Mouse (Mus musculus): Measurements from ENCODE around the gene Gng3.
"Not testable (repeated sequence)": the region's sequence is repeated elsewhere in the genome, so short reads cannot be mapped to it uniquely, and the experiment has no call there.

Gene Gng3

DNA sequence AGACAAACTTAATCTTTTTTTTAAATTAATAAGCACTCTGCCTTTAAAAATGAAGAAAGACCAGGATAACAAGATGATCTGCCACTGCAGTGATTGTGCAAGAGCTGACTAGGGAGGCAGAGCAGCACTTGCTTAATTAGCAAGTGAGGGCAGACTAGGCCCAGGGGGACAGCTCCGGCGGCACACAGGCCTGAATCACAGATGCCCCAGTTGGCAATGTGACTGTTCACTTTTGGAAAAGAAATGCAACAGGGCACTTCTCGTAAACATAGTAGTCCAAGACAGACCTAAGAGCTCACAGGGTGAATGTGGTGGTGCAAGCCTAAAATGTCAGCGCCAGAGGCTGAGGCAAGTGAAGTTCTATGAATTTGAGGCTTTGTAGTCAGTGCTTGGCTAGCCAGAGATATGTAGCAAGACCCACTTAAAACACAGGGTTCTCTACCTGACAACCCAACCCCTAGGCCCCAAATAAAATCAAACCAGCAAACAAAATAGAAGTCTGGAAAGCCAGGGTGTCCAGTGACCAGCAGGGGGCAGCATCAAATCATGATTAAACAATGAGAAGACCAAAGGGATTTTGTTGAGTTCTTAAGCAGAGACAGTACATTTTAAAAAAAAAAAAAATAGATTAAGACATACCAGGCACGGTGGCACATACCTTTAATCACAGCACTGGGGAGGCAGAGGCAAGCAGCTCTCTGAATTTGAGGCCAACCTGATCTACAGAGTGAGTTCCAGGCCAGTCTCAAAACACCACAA, 5.6 kb upstream of the Gng3 start:
- peak; percentile 78 for DNase-seq

DNA sequence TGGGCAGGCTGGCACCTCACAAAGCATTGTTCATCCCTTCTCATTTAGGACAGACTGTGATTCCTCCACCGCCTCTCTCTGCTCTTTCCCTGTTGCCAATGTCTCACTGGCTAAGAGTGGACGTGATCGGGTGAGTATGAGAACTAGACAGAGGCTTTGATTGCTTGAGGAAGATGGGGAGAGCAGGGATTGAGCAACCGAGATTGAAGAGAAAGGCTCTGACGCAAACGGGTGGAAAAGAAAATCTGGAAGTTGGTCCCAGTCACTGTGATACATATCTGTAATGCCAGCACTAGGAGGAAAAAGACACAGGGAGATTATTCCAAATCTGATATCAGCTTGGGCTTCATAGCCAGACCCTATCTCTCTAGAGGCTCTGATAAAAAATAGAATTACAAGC, 4.0 kb upstream of the Gng3 start:
- DNase-seq = no peak

DNA sequence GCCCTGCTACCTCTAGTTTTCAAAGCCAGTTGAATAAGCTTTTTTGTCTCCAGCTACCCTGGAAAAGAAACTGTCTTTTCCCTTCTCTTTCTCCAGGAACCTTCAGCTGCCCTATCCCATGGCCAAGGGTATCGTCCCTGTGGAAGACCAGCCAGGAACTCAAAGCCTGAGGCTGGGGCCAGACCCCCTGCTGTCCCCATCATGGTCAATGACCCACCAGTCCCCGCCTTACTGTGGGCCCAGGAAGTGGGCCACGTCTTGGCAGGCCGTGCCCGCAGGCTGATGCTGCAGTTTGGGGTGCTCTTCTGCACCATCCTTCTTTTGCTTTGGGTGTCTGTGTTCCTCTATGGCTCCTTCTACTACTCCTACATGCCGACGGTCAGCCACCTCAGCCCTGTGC, 2.0 kb upstream of the Gng3 start:
- peak; percentile 48 for DNase-seq

DNA sequence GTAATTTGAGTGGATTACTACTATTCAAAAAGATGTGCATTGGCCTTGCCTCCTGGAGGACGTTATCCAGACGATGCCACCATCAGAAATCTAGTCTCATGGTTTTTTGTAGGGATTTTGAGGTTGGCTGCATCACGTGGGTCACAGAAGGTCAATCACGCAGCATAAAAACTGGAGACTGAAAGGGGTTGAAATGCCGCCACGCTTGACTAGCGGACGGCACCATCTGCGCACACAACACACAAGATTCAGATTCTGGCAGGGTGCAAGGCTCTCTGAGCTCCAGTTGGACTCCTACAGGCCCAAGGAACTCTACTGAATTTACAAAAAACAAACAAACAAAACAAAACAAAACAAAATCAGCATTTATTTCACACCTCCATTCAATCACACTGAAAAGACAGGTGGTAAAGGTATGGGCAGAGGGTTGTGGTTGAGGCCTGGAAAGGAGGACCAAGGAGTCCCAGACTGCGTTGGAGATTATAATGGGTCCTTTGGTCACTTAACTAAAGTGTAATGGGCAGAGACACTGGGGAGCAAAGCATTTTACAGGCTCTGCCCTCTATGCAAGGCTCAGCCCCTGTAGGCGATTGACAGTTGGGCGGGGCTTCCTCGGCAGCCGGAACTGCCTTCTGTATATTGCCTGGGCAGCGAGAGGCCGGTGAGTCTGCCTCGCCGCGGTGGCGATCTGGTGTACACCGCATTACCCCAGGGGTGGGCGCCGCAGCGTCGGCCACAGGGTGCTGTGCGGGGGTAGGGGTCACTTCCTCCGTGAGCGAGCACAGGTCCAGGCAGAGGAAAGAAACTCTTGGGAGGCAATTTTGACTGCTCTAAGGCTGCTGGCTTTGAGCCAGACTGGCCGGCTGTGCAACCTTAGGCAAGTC, 1.2 kb upstream of the Gng3 start:
- DNase-seq = peak; percentile 81

DNA sequence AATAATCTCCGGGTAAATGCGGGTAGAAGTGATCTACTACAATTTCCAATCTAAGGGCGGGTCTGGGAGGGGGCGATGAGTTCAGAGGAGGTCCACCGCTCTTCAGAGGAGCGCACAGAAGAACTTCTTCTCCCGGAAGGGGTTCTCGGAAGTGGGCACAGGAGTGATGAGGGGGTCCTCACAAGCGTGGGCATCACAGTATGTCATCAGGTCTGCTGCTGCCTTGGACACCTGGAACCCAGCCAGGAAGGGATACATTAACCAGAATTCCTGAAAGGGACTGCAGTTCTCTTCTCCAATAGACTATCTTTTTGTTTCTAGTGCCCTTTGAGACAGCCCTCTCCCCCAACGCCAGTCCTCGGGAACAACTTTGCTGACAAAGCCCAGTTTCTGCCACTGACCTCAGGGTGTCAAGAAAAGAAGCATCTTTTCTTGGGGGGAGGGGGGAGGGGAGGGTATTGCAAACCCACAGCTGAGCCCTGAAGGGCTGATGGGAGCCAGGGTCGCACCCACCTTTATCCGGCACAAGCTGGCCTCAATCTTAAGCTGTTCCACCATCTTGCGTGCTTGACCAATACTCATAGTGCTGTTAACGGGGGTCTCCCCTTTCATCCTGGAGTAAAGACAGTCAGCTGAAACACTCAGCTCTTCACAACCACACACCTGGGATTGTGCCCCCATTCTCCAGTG, 808 bp downstream of the Gng3 start:
- peak; percentile 66 for DNase-seq

DNA sequence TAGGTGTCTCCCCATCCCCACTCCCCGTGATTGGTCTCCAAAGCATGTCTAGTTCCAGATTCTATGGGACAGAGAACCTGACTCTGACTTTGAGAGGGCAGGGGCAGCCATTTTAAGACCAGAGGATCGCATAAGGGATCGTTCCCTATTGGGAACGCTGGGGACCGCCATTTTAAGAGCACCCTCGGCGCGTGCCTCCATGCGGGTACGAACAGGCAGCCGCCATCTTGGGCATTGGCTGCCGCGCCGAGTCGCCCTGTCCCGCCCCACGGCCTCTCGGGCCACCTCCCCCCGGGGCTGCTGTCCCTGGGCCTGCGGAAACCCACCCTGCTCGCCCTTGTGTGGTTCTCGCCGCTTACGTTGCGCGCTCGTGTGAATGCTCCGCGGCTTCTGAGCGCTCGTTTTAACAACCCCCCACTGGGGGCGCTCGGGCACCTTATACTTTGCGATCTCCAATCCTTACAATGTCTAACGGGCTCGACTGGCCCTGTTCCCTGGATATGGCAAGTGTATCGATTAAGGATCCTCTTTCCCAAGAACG, 1.7 kb downstream of the Gng3 start, which contains the start of gene Bscl2:
Gene Bscl2, plus strand, starts transcription at position 217 of the 541 bp plus-strand sequence.
- DNase-seq = peak; percentile 86

DNA sequence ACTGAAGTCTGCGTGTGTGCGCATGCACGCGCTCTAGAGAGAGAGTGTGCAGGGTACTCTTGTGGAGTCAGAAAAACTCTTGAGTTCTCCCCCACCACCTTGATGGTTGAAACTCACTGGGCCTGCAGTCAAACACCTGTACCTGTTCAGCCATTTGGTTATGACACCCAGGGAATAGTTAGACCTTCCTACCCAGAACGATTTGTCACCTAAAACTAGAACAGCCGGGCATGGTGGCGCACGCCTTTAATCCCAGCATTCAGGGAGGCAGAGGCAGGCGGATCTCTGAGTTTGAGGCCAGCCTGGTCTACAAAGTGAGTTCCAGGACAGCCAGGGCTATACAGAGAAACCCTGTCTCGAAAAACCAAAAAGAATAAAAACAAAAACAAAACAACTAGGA, 2.7 kb downstream of the Gng3 start:
- not testable (repeated sequence) for DNase-seq

DNA sequence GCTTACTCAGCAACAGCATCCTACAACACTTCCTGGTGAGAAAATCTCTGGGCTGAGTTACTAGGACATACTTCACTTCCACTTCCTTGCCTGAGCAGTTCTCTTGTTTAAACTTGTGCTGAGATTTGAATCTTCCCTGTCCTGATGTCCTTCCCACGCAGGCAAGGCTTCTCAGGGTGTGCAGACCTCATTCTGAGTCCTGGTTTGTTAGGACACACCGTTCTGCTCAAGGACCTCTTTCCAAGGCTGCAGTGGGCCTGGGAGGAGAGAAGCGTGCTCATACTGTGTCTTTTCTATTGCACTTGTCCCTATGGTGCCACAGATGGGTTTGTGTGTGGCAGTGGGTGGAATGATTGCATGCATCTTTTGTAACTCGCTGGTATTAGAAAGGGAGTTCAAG, 6.0 kb downstream of the Gng3 start:
- DNase-seq = no peak

DNA sequence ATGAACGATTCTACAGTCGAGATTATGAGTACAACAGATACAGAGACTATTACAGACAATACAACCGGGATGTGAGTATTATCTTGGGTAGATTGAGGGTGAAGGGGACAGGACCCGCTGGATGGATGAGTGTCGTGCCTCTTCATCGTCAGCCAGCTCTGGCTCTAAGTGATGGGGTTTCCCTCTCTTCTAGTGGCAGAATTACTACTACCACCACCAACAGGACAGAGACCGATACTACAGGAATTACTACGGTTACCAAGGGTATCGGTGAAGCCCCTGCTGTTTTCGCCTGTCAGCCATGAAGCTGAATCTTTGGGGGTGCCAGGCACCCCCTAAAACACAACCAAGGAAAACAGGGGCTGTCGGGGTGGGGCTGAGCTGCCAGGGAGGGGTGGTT, 7.7 kb downstream of the Gng3 start:
- DNase-seq = no peak

DNA sequence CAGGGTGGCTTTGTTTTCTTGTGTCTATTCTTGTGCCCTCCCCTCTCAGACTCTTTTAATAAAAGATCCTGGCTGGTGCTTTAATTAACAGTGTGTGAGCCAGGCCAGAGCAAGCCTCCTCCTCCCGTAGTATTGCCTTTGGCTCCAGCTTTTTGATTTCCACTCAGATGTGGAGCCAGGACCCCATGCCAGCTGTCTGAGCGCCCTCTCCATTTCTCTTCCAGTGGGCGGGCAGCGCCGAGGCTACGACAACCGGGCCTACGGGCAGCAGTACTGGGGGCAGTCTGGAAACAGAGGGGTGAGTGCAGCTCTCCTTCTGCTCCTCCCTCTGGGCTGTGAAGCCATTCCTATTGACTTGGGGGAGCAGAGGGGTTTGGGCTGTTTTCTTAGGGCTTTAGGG, 8.3 kb downstream of the Gng3 start:
- no peak for DNase-seq

DNA sequence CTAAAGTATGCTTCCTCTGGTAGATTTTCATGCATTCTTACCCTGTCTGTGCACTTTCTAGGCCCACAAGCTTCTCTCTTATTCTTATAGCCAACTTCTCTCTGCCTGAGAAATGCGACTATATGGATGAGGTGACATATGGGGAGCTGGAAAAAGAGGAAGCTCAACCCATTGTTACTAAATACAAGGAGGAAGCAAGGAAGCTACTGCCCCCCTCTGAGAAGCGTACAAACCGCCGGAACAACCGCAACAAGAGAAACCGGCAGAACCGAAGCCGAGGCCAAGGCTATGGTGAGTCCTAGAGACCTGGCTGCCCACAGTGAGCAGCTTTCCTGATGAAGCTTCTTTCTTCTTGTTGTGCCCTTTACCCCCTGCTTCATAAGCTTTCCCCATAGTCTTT, 9.3 kb downstream of the Gng3 start, which contains the start of gene AC129217.1:
Gene AC129217.1, plus strand, starts transcription at position 114 of the 400 bp plus-strand sequence.
- DNase-seq = no peak

DNA sequence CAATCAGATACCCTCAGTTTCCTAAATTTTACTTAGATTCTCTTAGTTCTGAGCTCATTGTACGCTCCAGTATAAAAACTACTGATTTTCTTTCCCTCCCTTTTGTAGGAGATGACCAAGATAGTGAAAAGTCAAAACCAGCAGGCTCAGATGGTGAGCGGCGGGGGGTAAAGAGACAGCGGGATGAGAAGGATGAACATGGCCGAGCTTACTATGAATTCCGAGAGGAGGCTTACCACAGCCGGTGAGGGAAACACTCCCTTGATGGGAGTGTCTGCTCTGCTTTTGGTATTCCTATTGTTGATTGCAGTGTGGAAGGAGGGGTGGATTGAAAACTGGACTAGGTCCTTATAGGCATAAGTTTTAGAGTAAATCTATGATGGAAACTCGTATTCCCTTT, 16.3 kb downstream of the Gng3 start:
- DNase-seq = peak; percentile 63

DNA sequence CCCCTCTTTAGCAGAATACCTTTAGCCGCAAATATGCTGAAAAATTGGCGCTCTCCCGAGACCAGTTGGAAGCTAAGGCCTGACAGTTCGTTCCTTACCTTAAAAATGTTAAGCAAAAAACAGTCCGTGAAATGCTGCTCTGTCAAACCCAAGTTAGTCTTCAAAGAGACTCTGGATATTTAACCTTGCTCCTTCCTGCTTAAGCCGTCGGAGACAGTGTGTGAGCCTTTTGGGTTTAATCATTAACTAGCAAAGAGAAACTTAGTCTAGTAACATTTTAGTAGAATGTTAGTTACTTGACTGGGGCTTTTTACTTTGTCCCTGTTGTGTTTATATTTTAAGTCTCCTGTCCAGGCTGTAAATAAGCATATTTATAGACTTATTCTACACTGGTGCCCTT, 17.8 kb downstream of the Gng3 start:
- DNase-seq = no peak

DNA sequence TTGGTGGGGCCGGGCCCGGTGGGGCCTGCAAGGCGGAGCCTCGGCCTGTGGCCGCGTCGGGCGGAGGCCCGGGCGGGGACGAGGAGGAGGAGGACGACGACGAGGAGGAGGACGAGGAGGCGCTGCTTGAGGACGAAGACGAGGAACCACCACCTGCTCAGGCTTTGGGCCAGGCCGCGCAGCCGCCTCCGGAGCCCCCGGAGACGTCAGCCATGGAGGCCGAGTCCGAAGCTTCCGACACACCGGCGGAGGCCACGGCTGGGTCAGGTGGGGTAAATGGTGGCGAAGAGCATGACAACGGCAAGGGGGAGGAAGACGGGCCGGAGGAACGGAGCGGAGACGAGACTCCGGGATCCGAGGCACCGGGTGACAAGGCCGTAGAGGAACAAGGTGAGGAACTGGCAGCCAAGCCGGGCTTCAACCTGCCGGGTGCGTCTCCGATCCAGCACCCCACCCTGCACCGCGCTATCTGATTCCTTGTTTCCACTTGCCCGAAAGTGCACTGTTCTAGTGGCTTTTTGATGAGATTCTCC, 18.5 kb downstream of the Gng3 start:
- no peak for DNase-seq

DNA sequence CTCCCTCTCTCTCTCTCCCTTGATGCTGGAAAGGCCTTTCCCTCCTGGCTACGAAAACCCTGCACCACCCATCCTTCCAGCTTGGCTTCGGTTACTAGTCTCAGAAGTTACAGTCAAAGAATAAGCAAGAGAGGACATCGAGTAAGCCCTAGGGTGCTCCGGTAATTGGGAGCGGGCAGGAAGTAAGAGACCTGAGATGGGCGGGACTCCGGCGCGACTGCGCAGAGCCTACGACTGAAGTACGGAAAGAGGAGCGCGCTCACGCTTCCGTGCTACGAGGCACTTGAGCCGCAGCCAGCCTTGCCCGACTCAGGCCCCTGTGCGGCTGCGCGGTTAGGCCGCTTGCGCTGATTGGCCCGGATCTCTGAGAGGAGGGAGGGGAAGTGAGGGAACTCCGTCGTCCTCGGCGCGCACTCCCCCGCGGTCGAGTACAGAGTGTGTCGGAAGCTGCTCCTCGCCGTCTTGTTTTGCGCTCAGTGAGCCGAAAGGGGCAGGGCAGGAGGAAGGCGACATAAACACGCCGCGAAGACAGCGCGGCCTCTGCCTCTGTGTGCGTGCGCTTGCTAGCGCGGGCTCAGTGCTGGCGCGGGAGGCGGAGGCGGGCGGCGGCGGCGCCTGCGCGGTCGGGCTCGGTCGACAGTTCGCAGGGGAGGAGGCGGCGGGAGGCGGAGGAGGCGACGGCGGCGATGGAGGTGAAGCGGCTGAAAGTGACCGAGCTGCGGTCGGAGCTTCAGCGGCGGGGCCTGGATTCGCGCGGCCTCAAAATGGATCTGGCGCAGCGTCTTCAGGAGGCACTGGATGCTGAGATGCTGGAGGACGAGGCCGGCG, 19.2 kb downstream of the Gng3 start, which contains the start of gene Hnrnpul2:
Gene Hnrnpul2, plus strand, starts transcription at position 415 of the 828 bp plus-strand sequence.
- DNase-seq = peak; percentile 98

DNA sequence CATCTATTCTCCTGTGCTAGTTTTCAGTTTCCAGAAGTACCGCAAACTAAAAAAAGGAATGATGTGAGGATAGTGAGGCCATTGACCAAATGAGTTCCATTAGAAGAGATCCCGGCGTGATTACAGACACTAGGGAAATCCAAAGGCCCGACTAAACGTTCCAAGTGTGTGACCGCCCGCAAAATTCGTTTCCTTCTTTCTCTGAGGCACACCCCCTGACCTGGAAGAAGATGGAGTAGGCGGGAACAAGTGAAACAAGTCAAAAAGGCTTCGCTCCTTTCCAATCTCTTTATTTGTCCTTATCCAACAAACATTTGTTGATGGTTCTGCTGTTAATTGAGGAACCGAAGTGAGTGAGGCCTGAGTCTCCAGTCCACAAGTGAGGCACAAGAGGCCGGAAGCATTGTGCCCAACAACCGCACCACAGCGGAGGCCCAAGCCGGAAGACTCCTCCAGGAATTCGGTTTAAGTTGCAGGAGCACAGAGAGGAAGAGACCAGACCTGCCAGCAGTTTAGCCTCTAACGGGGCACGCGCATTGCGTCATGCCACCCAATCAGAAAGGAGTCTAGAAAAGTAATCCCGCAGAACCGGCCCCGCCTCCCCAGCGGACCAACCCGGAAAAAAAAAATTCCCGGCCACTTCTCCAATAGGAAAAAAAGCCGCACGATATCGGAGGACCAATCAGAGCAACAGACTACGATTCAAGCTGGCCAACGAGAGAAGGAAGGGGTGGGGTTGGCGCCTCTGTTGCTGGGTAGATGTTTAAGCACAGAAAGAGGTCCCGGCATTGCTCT, 20.0 kb downstream of the Gng3 start, which contains the start of gene Ttc9c:
Gene Ttc9c, minus strand, starts transcription at position 533 of the 795 bp plus-strand sequence.
- peak; percentile 94 for DNase-seq

DNA sequence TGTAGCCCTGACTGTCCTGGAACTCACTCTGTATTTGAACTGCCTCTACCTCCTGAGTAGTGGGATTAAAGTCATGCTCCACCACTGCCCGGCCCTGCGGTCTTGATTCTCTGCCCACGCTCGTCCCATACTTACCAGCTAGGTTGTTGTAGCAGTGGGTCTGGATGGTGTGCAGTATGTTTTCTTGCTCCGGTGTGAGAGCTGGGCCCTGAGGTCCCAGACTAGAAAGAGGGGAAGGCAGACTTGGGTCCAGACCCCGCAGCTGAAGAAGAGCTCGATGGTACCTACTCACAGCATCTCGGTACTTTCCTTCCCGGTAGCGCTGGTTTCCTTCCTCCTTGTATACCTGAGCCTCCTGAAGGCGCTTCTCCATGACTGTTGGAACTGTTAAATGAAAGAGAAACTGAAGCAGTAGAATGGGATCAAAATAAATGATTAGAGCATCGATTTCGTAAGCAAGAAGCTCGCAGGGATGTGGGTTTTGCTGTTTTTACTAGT, 20.6 kb downstream of the Gng3 start:
- no peak for DNase-seq

DNA sequence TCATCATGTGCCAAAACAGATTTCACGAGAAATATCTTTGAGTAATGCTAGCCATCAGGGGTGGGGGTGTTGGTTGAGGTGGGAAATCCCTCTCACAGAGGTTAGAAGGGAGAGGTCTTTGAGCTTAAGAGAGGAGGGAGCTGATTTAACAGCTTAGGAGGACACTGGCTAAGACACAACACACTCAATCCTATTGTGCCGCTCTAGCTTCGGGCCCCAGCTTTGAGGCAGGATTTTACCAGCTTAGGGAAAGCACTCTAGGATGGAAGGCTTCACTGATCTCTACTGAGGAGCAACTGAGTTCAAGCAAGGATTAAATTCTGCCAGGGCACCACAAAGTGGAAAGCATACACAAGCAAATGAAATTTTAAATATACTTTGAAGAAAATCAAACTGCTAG, 22.0 kb downstream of the Gng3 start:
- no peak for DNase-seq

DNA sequence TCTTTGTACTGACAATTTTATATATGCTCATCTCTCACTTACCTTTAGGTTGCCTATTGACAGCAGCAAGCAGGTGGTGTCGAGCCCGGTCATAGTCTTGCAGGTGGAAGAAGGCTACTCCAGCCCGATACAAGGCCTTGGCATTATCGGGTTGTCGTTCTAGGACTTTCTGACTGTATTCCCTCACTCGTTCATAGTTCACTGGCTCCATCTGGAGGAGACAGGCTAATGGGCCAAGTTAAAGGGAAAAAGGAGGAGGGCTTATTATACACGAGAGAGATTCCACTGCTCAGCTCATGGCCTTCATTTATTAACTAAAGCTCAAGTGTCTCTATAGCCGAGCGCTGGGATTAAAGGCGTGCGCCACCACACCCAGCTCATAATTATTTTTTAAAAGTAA, 23.2 kb downstream of the Gng3 start:
- DNase-seq = no peak

DNA sequence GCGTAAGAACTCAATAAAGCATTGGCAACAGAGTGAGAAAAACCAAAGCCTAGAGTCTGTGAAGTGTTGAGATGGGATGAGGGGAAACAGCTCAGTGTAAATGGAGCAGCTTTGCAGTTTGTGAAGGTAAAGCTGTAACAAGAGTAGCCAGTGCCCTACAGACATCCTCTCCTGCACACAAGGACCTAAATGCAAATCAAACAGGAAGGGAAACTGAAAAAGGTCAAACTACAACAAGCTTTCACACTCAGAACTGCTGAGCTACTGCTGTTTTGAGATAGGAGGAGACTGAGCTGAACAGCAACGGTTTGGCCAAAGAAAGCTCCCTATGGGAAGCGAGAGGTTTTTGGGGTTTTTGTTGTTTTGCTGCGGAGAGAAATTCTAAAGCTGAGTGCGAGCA, 32.2 kb downstream of the Gng3 start:
- DNase-seq = no peak

Data from cerebellum, adult 8-10 months (tissue).